Mouse (Mus musculus) fat pad, adult 2 months (tissue): ENCODE measurements around the gene Ina.
"Not testable (repeated sequence)": the region's sequence is repeated elsewhere in the genome, so short reads cannot be mapped to it uniquely, and the experiment has no call there.

ENCODE experiments used
- DNase-seq: peaks from one replicate; pipeline ENCODE4 v3.0.0-alpha.2; 2011; ENCODE audit warnings: low read depth, low spot score; ENCODE audit errors: extremely low read depth

Ina gene

GRCm38 (mm10) chr19:46984726-46985622, 29.5 kb upstream of the Ina start:
- no peak for DNase-seq

DNA sequence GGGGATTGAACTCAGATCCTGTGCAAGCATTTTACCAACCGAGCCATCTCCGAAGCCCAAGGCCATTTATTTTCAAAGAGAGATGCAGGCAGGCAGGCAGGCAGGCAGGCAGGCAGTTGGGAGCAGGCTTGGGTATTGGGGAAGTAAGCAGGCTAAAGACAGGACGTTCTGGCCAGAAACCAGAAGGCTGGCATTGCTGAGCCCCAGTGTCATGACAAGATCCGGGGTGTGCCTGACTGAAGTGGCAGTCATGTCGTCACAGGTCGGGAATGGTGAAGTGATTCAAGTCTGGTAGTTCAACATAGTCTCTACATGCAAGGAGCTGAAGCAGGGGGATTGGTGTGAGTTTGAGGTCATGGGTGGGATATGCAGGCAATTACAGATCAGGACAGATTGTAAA, 26.9 kb upstream of the Ina start:
- no peak for DNase-seq

DNA sequence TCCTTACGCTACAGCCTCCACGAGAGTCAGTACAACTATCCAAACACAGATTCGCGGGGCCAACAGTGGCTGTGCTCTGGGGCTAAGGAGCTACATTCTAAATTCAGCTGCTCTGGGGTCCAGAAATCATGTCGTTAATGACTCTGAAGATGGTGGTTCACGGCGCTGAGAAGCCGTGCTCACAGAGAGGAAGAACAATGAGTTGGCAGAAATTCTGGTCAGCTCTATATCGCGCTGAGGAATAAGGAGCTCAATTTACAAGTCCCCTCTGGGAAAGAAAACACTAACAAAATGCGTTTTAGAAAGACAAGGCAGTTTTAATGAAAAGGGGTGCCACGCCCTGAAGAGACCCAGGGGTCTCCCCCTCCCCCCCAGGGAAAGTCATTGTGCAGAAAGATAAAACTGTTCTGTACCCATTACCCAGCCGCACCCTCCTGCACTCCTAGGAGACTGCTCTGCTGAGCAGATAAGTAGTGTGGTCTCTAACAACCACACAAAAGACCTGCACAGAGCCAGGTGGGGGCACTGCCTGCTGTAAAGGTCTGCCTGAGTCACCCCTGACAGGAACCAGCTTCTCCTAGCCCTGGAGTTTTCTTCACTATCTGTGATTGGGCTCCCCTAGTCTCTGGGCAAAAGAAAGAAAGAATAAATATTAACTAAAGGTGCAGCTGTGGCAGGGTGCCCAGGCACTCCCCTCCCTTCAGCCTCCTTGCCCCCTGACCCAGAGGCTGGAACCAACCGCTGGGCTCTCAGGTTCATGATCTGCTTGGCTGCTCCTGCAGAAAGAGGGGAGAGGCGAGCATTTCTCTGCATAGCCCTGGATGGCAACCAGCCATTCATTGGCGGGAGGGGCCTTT, 26.0 kb upstream of the Ina start:
- no peak for DNase-seq

- DNase-seq, result no peak
These were observed 24.9 kb upstream of the Ina start for GRCm38 (mm10) chr19:46989479-46990152.

DNA sequence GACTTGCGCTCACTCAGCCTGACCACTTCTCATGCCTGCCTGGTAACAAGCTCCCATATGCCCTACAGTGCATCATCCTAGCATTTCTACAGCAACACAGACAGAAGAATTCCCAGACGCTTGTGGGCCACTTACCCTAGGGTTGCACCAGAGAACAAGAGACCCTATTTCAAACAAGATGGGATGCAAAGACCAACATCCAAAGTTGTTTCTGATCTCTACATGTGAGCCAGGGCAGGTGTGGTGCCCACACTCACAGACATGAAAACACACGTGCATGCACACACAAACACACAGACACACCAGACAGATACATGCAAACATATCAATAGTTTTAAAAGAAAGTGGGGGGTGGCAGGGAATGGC, 24.4 kb upstream of the Ina start:
- no peak for DNase-seq

- not testable (repeated sequence) for DNase-seq
These were observed 23.9 kb upstream of the Ina start for GRCm38 (mm10) chr19:46990625-46991024.

- no peak for DNase-seq
These were observed 23.4 kb upstream of the Ina start for GRCm38 (mm10) chr19:46991145-46991544.

DNA sequence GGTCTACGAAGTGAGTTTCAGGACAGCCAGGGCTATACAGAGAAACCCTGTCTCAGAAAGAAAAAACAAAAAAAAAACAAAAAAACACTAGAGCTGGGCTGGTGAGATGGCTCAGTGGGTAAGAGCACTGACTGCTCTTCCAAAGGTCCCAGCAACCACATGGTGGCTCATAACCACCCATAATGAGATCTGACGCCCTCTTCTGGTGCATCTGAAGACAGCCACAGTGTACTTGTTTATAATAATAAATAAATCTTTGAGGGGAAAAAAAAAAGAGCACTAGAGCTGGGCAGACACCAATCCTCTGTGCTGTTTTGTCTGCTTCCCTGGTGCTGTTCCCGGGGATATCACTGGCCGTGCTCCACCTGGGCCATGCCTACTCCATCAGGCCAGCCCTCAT, 22.2 kb upstream of the Ina start:
- DNase-seq, result not testable (repeated sequence)

GRCm38 (mm10) chr19:46996095-46996494, 18.4 kb upstream of the Ina start:
- DNase-seq, result no peak

DNA sequence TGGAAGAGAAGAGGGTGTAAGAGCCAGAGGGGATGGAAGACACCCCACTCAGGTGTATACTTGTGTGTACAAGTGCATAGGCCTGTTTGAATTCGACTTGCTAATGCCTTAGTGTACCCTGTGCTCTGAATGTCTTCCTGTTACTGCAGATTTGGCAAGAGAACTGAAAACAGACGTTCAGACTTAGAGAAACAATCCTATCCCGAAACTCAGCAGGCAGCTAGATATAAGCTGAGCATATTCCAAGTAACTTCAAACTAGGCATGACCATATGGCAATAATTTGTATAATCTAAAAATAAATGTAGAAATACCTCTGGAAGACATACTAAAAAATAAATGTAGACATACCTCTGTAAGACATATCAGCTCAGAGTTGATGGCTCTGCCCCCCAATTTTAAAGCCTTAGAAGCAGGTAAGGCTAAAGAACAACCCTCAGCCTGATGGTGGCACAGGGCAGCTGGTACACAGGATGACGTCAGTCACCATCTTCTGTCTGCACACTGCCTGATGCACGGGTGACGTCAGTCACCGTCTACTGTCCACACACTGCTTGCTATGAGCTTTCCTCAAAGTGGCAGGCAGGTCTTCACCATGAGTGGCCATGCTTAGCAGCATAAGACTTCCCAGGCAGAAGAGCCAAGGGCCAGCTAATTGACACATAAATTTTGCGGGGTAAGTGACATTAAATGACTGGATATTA, 16.2 kb upstream of the Ina start:
- no peak for DNase-seq

- no peak for DNase-seq
These were observed 15.5 kb upstream of the Ina start for GRCm38 (mm10) chr19:46998953-46999352.

GRCm38 (mm10) chr19:46999753-47000152, 14.7 kb upstream of the Ina start:
- no peak for DNase-seq

DNA sequence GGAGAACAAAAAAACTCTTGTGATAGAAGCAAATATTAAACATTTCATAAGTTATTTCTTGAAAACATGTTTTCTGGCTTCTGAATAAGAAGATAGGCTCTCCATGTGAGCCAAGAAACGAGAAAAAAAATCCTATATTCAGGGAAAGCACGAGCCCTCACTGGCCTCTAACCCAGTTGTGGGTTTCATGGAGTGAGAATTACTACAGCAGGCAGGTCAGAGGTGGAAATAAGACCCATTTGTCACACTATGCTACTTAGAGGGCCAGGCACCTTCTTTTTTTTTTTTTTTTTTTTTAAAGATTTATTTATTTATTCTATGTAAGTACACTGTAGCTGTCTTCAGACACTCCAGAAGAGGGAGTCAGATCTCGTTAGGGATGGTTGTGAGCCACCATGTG, 14.1 kb upstream of the Ina start:
- not testable (repeated sequence) for DNase-seq

DNA sequence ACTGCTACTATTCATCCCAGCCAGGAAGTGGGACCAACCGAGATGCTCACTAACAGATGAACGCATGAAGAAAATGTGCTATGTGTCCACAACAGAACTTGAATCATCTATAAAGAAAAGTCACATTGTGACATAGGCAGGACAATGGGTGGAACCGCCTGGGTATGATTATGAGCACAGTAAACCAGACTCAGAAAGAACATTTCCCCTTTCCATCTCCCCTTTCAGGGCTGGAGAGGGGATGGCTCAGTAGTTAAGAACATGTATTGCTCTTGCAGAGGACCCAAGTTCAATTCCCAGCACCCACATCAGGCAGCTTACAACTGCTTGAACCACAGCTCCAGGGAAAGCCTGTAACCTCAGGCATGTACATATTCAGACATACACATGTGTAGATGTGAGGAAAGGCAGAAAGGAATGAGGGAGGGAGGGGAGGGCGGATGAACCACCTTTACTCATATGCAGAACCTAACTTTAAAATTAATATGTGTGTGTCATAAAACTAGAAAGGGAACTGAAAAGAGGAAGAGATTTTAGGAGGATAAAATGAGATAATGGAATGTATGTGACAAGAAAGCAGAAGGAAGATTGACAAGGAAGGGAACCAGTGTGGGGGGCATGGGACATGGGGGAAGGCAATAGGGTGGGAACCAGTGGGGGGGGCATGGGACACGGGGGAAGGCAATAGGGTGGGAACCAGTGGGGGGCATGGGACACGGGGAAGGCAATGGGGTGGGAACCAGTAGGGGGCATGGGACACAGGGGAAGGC, 10.6 kb upstream of the Ina start:
- no peak for DNase-seq

DNA sequence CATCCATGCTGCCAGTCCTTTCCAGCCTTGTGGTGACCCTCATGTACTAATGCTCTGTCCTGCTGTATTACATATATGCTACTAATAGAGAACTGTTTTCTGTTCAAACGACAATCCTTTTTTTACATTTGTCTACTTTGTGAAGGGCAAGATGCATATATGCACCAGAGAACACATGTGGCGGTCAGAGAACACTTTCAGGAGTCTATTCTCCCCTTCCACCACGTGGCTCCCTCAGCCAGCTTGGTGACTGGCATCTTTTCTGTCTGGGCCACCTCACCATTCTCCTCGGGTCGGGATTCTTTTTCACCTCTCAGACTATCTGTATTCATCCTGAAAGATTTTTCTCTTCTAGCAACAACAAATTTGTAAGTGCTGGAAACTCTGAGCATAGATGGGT, 8.6 kb upstream of the Ina start:
- no peak for DNase-seq

GRCm38 (mm10) chr19:47006321-47006720, 8.2 kb upstream of the Ina start:
- no peak for DNase-seq

- no peak for DNase-seq
These were observed 5.1 kb upstream of the Ina start for GRCm38 (mm10) chr19:47009420-47009819.

DNA sequence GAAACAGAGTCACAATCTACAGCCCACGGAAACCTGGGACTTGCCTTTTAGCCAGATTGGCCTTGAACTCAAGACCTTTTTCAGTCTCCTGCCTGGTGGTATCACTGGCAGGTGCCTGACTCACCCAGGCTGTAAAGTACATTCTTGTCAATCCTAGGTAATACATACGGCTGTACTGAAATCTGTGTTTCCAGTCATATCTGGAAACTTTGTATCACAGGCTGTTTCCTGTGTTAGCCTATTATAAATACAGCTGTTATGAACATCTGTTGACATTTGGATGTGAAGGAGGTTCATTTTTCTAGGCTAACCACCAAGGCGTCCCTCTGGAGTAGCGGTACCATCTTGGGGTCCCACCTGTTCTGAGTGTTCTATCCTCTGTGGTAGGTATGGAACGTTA, 4.6 kb upstream of the Ina start:
- DNase-seq, result no peak

- DNase-seq, result no peak
These were observed 1.9 kb upstream of the Ina start for GRCm38 (mm10) chr19:47012521-47013130.
